Mouse (Mus musculus): ENCODE results near the gene Glt28d2. TPM values are rescaled to one million over a fixed set of nuclear protein-coding genes. Genes with fewer than 3 reads are reported as not detected.

The Glt28d2 gene
- polyA plus RNA-seq, 1 experiment from 2014 or later, result 0.08 TPM

DNA sequence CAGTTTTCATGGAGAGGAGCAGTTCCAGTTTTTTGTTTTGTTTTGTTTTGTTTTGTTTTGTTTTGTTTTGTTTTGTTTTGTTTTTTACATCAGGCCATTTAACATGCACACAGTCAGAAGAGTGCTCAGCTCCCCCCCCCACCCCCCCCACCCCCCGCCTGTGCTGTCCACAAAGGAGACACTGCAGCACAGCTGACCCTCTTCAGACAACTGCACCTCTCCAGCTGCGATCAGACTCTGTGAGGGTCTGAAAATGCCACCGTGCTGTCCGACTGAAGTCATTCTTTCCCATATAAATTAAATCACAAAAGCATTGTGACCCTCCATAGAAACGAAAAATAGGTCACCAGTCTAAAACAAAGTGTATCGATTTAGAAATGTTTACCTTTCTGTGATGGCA, 28.0 kb downstream of the Glt28d2 start:
- Histone ChIP-seq H3K9ac (ENCODE audit: low read depth, low read length) (no peak overlapping the region), H3K9me3 (ENCODE audit: control insufficient read depth, low read length) (no peaks in the 10 kb centered on the region), H3K27me3 (replicated peaks; ENCODE audit: control insufficient read depth, insufficient read depth, low read length) (no peaks in the 10 kb centered on the region), H3K4me2 (no peak overlapping the region), H3K27ac (ENCODE audit: low read depth, low read length) (no peak overlapping the region), H3K36me3 (ENCODE audit: control insufficient read depth, insufficient read depth, low read length) (no peaks in the 10 kb centered on the region), H3K4me3 (ENCODE audit: low read depth, low read length) (no peak overlapping the region), H3K4me1 (replicated peaks; ENCODE audit: control insufficient read depth, insufficient read depth, low read length) (peaks cover 11% of the 10 kb centered on the region)
- ATAC-seq (replicated peaks; ENCODE audit: low FRiP score) (no peak), DNase-seq (ENCODE audit: low spot score) (no peak)
- 80% methylated on average over 6 of the region's 6 CpGs for WGBS

GRCm38 (mm10) chr3:85858140-85859135, 28.9 kb downstream of the Glt28d2 start:
- no peaks in the 10 kb centered on the region for H3K27me3 ChIP-seq (replicated peaks; ENCODE audit: control insufficient read depth, insufficient read depth, low read length)
- H3K9me3 ChIP-seq (ENCODE audit: control insufficient read depth, low read length), result no peaks in the 10 kb centered on the region
- peaks cover 11% of the 10 kb centered on the region for H3K4me1 ChIP-seq (replicated peaks; ENCODE audit: control insufficient read depth, insufficient read depth, low read length)
- no peaks in the 10 kb centered on the region for H3K36me3 ChIP-seq (ENCODE audit: control insufficient read depth, insufficient read depth, low read length)
- no peak for DNase-seq (ENCODE audit: low spot score)
- H3K4me2 ChIP-seq, result no peak overlapping the region
- WGBS, result 69% methylated on average over 11 of the region's 11 CpGs
- H3K9ac ChIP-seq (ENCODE audit: low read depth, low read length), result no peak overlapping the region
- H3K4me3 ChIP-seq (ENCODE audit: low read depth, low read length), result no peak overlapping the region
- no peak for ATAC-seq (replicated peaks; ENCODE audit: low FRiP score)
- no peak overlapping the region for H3K27ac ChIP-seq (ENCODE audit: low read depth, low read length)

- DNase-seq (ENCODE audit: low spot score), result no peak
- H3K4me3 ChIP-seq (ENCODE audit: low read depth, low read length), result no peak overlapping the region
- H3K36me3 ChIP-seq (ENCODE audit: control insufficient read depth, insufficient read depth, low read length), result no peaks in the 10 kb centered on the region
- ATAC-seq (replicated peaks; ENCODE audit: low FRiP score), result peak; percentile 75
- H3K4me1 ChIP-seq (replicated peaks; ENCODE audit: control insufficient read depth, insufficient read depth, low read length), result peaks cover 11% of the 10 kb centered on the region
- 0 out of 2 replicates have a peak overlapping the region, but pooled peaks have one; percentile 16 for H3K27ac ChIP-seq (ENCODE audit: low read depth, low read length)
- 36% methylated on average over 4 of the region's 4 CpGs for WGBS
- peak overlapping the region; percentile 37 for H3K4me2 ChIP-seq
- H3K9me3 ChIP-seq (ENCODE audit: control insufficient read depth, low read length), result no peaks in the 10 kb centered on the region
- H3K27me3 ChIP-seq (replicated peaks; ENCODE audit: control insufficient read depth, insufficient read depth, low read length), result no peaks in the 10 kb centered on the region
- no peak overlapping the region; the same call in 1 of the 2 replicates for H3K9ac ChIP-seq (ENCODE audit: low read depth, low read length)
Measured at GRCm38 (mm10) chr3:85857083-85857482, 30.2 kb downstream of the Glt28d2 start.

DNA sequence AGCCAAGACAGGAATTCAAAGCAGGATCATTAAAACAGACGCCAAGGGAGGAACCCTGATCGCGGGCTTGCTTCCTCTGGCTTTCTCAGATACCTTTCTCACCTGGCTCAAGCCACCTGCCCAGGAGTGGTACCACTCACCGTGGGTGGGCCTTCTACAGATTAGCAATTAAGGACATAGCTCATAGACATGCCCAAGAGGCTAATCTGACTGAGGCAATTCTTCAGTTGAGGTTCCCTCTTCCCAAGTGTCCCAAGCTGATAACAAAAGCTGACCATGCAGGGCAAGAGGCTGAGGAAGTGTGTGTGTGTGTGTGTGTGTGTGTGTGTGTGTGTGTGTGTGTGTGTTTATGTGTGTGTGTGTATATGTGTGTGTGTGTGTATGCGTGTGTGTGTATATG, 31.4 kb downstream of the Glt28d2 start:
- 69% methylated on average over 5 of the region's 5 CpGs for WGBS
- Histone ChIP-seq H3K27ac (ENCODE audit: low read depth, low read length) (no peak overlapping the region), H3K4me2 (no peak overlapping the region), H3K4me1 (replicated peaks; ENCODE audit: control insufficient read depth, insufficient read depth, low read length) (peaks cover 11% of the 10 kb centered on the region), H3K27me3 (replicated peaks; ENCODE audit: control insufficient read depth, insufficient read depth, low read length) (no peaks in the 10 kb centered on the region), H3K9me3 (ENCODE audit: control insufficient read depth, low read length) (no peaks in the 10 kb centered on the region), H3K9ac (ENCODE audit: low read depth, low read length) (no peak overlapping the region), H3K4me3 (ENCODE audit: low read depth, low read length) (no peak overlapping the region), H3K36me3 (ENCODE audit: control insufficient read depth, insufficient read depth, low read length) (no peaks in the 10 kb centered on the region)
- ATAC-seq (replicated peaks; ENCODE audit: low FRiP score) (peak; percentile 84), DNase-seq (ENCODE audit: low spot score) (no peak)

- H3K4me3 ChIP-seq (ENCODE audit: low read depth, low read length), result no peak overlapping the region
- H3K9me3 ChIP-seq (ENCODE audit: control insufficient read depth, low read length), result no peaks in the 10 kb centered on the region
- ATAC-seq (replicated peaks; ENCODE audit: low FRiP score), result no peak
- H3K4me1 ChIP-seq (replicated peaks; ENCODE audit: control insufficient read depth, insufficient read depth, low read length), result peaks cover 11% of the 10 kb centered on the region
- no peaks in the 10 kb centered on the region for H3K27me3 ChIP-seq (replicated peaks; ENCODE audit: control insufficient read depth, insufficient read depth, low read length)
- DNase-seq (ENCODE audit: low spot score), result no peak
- WGBS, result 87% methylated on average over 3 of the region's 3 CpGs
- H3K9ac ChIP-seq (ENCODE audit: low read depth, low read length), result no peak overlapping the region
- no peak overlapping the region for H3K27ac ChIP-seq (ENCODE audit: low read depth, low read length)
- no peaks in the 10 kb centered on the region for H3K36me3 ChIP-seq (ENCODE audit: control insufficient read depth, insufficient read depth, low read length)
- no peak overlapping the region for H3K4me2 ChIP-seq
Measured at GRCm38 (mm10) chr3:85855043-85855442, 32.3 kb downstream of the Glt28d2 start.

DNA sequence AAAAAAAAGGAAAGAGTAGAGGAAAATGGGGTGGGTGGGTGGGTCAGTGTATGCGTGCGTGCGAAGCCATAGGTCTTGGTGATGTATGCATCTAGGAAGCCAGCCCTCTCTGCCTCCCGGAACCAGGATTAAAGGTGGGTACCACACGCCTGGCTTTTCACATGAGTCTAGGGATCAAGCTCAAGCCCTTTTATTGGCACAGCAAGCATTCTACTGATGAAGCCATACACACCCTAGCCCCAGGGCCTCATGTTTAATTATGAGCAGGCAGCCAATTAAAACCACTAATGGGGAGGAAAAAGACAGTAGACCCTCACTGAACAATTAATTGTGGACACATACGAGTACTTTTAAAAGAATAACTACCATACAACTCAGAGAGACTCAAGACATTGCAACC, 33.2 kb downstream of the Glt28d2 start:
- Histone ChIP-seq H3K27me3 (replicated peaks; ENCODE audit: control insufficient read depth, insufficient read depth, low read length) (no peaks in the 10 kb centered on the region), H3K4me3 (ENCODE audit: low read depth, low read length) (no peak overlapping the region), H3K9ac (ENCODE audit: low read depth, low read length) (no peak overlapping the region), H3K4me1 (replicated peaks; ENCODE audit: control insufficient read depth, insufficient read depth, low read length) (peaks cover 11% of the 10 kb centered on the region), H3K4me2 (no peak overlapping the region), H3K9me3 (ENCODE audit: control insufficient read depth, low read length) (no peaks in the 10 kb centered on the region), H3K27ac (ENCODE audit: low read depth, low read length) (no peak overlapping the region), H3K36me3 (ENCODE audit: control insufficient read depth, insufficient read depth, low read length) (no peaks in the 10 kb centered on the region)
- DNase-seq (ENCODE audit: low spot score) (no peak), ATAC-seq (replicated peaks; ENCODE audit: low FRiP score) (no peak)
- 84% methylated on average over 6 of the region's 6 CpGs for WGBS

GRCm38 (mm10) chr3:85853715-85854114, 33.6 kb downstream of the Glt28d2 start:
- WGBS, result 88% methylated on average over 4 of the region's 4 CpGs
- H3K4me1 ChIP-seq (replicated peaks; ENCODE audit: control insufficient read depth, insufficient read depth, low read length), result peaks cover 11% of the 10 kb centered on the region
- ATAC-seq (replicated peaks; ENCODE audit: low FRiP score), result no peak
- H3K9ac ChIP-seq (ENCODE audit: low read depth, low read length), result no peak overlapping the region
- H3K27me3 ChIP-seq (replicated peaks; ENCODE audit: control insufficient read depth, insufficient read depth, low read length), result no peaks in the 10 kb centered on the region
- no peak overlapping the region for H3K4me3 ChIP-seq (ENCODE audit: low read depth, low read length)
- no peaks in the 10 kb centered on the region for H3K9me3 ChIP-seq (ENCODE audit: control insufficient read depth, low read length)
- DNase-seq (ENCODE audit: low spot score), result no peak
- no peak overlapping the region for H3K4me2 ChIP-seq
- no peaks in the 10 kb centered on the region for H3K36me3 ChIP-seq (ENCODE audit: control insufficient read depth, insufficient read depth, low read length)
- no peak overlapping the region for H3K27ac ChIP-seq (ENCODE audit: low read depth, low read length)

GRCm38 (mm10) chr3:85850079-85850478, 37.2 kb downstream of the Glt28d2 start:
- DNase-seq (ENCODE audit: low spot score) (no peak), ATAC-seq (replicated peaks; ENCODE audit: low FRiP score) (no peak)
- no peaks in the 10 kb centered on the region for H3K36me3 ChIP-seq (ENCODE audit: control insufficient read depth, insufficient read depth, low read length)
- H3K4me2 ChIP-seq, result no peak overlapping the region
- no peaks in the 10 kb centered on the region for H3K27me3 ChIP-seq (replicated peaks; ENCODE audit: control insufficient read depth, insufficient read depth, low read length)
- no peak overlapping the region for H3K27ac ChIP-seq (ENCODE audit: low read depth, low read length)
- H3K9ac ChIP-seq (ENCODE audit: low read depth, low read length), result no peak overlapping the region
- WGBS, result 82% methylated on average over 1 of the region's 1 CpGs
- H3K4me3 ChIP-seq (ENCODE audit: low read depth, low read length), result no peak overlapping the region
- no peaks in the 10 kb centered on the region for H3K9me3 ChIP-seq (ENCODE audit: control insufficient read depth, low read length)
- H3K4me1 ChIP-seq (replicated peaks; ENCODE audit: control insufficient read depth, insufficient read depth, low read length), result no peaks in the 10 kb centered on the region

- Histone ChIP-seq H3K27ac (ENCODE audit: low read depth, low read length) (no peak overlapping the region), H3K4me3 (ENCODE audit: low read depth, low read length) (no peak overlapping the region), H3K9ac (ENCODE audit: low read depth, low read length) (no peak overlapping the region), H3K4me1 (replicated peaks; ENCODE audit: control insufficient read depth, insufficient read depth, low read length) (no peaks in the 10 kb centered on the region; the same call in 1 of the 2 replicates), H3K4me2 (no peak overlapping the region), H3K27me3 (replicated peaks; ENCODE audit: control insufficient read depth, insufficient read depth, low read length) (no peaks in the 10 kb centered on the region), H3K36me3 (ENCODE audit: control insufficient read depth, insufficient read depth, low read length) (no peaks in the 10 kb centered on the region), H3K9me3 (ENCODE audit: control insufficient read depth, low read length) (no peaks in the 10 kb centered on the region)
- WGBS, result 92% methylated on average over 1 of the region's 1 CpGs
- ATAC-seq (replicated peaks; ENCODE audit: low FRiP score) (no peak), DNase-seq (ENCODE audit: low spot score) (no peak)
Measured at GRCm38 (mm10) chr3:85846316-85846715, 41.0 kb downstream of the Glt28d2 start.

All from liver, embryonic 11.5 days (tissue).